Mouse (Mus musculus) spleen, postnatal 36 days (tissue): Measurements from ENCODE around the gene Slc25a10.

Experiments
- DNase-seq, 2 experiments: peaks; one replicate each; pipeline ENCODE4 v3.0.0; 2022; ENCODE audit warnings: low spot score in 2 of 2, mixed read lengths in 1 of 2

Gene Slc25a10

GRCm38 (mm10) chr11:120491317-120492023, at the start of gene Slc25a10:
Gene Slc25a10, plus strand, starts transcription at chr11:120491840.
- DNase-seq: peak; percentile 85 to 89

DNA sequence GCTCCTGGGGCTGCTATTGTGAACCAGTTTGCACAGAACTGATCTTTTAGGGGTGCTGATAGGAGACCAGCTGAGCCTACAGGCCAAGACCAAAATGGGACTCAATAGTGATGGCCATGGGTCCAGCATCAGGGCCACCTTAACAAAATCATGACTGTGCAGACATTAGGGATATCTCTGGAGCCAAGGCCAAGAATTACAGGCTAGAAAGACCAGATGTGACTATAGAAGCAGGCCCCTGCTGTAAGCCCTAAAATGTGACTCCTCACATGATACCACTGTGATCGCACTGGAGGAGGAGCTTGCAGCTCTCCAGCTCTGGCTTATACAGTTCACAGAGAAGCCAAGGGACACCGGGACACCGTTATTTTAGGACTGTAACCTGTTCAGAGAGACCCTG, 49.3 kb upstream of the Slc25a10 start, which contains the start of gene Tspan10:
Gene Tspan10 (plus strand): TSS at position 301 of the 400 bp plus-strand sequence.
- DNase-seq: no peak

DNA sequence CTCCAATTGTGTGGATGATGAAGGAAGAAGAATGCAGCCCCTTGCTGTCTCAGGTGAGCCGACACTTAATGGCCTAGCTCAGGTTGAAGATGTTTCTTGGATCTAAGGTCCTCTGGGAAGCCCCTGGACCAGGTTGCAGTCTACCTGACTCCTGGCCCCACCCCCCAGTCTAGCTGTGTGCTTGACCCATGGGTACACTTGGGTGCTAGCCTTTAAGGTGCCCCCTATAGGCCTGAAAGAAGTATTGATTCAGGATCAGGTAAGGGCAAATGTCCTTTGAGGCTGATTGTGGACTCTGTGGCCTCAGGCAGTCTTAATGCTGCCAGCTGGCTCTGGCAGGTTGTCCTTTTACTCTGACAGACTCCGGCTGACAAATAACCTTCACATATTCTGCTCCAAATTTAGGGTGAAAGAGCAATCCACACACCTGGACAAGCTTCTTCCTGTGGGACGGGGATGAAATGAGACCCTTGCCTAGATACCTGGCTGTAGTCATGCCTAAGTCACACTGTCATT, 48.8 kb upstream of the Slc25a10 start:
- DNase-seq: no peak

DNA sequence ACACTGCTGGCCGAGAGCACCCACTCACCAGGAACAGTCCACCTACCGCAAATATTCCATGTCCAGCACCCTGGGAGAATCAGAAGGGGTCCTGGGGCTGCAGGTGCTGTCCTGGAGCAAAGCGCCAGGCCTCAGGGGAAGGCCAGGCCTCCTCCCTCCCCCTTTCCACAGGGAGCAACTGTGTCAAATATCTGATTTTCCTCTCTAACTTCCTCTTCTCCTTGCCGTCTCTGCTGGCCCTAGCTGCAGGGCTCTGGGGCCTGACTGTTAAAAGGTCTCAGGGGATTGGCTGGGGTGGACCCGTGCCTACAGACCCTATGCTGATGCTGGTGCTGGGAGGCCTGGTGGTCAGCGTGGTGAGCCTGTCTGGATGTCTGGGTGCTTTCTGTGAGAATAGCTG, 47.5 kb upstream of the Slc25a10 start:
- no peak for DNase-seq

DNA sequence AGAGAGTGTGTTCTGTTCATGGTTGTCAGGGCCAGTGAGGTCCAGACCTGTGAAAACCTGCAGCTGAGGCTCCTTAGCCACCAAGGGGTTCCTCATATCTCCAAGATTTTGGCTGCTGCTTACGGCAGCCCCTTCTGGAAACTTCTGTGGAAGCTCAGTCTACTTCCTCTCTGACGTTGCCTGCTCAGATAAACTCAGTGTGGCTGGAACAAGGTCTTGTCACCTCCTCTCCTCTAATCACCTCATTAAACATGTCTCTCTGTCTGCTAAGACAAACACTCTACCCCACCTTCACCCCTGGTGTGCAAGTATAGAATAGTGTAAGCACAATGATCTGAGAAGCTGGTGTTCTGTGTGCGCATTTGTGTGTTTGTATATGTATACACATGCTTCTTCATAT, 46.2 kb upstream of the Slc25a10 start:
- no peak for DNase-seq

GRCm38 (mm10) chr11:120447179-120447578, 44.5 kb upstream of the Slc25a10 start:
- DNase-seq: no peak

DNA sequence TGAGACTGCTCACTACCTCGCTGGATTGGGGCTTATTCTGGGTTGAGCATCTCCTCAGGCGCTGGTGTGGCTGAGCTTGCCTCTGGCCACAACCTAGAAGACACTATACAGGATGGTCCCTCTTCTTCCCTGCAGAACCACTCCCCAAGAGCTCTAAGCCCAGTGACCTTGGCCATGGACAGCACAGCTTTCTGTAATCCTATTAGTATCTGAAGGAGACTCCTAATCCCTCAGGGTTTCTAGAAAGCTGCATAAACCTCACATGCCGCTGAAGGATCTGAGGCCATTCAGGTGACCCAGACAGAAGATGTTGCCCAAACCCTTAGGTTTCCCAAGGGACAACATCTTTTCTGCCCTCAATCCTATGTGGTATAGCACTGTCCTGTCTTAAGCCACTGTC, 39.4 kb upstream of the Slc25a10 start:
- DNase-seq: no peak

DNA sequence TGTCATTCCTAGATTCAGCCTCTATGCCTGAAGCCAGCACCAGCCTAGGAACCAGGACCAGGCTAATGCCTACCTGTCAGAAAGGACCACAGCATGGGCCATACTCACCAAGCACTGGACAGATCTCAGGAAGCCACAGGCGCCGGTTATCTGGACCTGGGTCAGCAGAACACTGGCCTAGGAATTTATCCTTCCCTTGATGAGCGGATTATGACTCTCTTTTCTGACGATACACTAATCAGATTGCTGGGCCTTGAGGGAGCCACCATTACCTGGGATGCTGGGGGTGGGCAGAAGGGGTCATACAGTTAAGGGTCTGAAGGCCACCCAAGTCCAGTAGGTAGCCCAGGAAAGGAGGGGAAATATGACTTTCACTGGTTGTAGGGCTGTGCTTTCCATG, 38.3 kb upstream of the Slc25a10 start, which contains the start of gene Pde6g:
Gene Pde6g (minus strand): TSS at position 195 of the 400 bp plus-strand sequence.
- DNase-seq: no peak

DNA sequence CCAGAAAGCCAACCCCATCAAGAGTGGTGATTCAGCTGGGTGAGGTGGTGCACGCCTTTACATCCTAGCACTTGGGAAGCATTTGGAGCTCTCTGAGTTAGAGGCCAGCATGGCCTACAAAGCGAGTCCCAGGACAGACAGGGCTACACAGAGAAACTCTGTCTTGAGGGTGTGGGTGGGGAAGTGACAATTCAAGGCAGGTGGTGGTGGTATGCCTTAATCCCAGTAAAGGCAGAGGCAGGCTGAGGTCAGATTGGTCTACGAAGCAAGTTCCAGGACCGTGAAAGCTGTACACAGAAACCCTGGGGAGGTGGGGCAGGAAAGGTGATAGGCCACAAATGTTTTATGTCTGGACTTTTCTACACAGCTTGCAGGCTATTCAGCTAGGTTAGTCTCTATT, 36.7 kb upstream of the Slc25a10 start:
- DNase-seq: no peak

GRCm38 (mm10) chr11:120455413-120455812, 36.2 kb upstream of the Slc25a10 start:
- DNase-seq: no peak

DNA sequence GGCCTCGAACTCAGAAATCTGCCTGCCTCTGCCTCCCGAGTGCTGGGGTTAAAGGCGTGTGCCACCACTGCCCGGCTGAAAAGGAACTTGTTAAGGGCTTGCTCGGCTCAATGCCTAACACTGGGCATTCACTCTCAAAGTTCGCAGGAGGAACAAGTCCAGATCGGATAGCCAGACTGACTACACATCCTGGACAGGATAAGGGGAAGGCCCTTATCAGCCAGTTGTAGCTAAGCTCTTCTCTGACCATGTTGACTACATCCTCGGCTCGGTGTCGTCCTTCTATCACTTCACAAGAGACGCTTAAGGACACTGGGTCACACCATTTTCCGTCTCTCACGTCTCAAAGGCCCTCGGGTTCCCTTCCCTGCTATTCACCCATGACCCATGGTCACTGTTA, 34.3 kb upstream of the Slc25a10 start:
- DNase-seq: no peak

DNA sequence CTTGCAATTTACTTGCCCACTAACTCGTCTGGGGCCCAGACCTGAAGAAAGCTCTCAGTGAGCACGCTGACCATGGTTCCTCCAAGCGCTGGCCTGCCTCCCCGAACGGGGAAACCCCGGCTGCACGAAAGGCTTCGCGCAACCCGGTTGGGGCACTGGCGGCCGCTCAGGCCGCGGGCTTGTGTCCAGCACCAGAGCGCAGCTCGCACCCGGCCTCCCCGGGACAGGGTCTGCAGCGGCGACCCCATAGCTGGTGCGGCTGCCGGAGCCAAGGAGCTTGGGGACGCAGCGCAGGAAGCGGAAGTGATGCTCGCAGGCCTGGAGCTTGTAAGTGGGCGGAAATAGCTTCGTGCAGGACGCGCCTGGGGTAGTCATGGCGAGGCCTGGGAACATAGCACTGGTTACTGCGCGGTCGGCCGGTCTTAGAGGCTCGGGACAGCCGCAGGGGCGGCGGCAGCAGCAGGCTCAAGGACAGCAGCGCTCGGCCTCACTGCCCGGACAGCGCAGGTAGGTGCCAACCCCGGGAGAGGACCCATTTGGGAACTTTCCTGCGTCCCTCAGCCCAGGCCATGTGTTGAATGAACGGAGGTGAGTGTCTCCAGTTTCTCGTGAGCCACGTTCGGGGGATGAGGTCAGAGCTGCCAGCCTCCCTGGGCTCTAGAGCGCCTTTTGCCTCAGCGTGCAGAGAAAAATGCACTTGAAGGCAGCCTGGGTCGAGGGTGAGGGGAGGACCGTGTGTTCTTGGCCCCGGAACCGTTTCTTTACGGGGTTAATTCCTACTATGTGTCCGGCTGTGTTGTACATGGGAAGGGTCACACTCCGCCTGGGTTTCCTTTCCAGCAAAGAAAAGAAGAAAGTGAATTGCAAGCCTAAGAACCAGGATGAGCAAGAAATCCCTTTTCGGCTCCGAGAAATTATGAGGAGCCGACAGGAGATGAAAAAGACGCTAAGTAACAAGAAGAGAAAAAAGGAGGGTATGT, 33.6 kb upstream of the Slc25a10 start, which contains the start of the genes Oxld1 and Ccdc137:
Gene Oxld1 (minus strand): TSS at position 297 of the 980 bp plus-strand sequence.
Gene Ccdc137 (plus strand): TSS at position 344 of the 980 bp plus-strand sequence.
- peak; percentile 71 to 76 for DNase-seq

DNA sequence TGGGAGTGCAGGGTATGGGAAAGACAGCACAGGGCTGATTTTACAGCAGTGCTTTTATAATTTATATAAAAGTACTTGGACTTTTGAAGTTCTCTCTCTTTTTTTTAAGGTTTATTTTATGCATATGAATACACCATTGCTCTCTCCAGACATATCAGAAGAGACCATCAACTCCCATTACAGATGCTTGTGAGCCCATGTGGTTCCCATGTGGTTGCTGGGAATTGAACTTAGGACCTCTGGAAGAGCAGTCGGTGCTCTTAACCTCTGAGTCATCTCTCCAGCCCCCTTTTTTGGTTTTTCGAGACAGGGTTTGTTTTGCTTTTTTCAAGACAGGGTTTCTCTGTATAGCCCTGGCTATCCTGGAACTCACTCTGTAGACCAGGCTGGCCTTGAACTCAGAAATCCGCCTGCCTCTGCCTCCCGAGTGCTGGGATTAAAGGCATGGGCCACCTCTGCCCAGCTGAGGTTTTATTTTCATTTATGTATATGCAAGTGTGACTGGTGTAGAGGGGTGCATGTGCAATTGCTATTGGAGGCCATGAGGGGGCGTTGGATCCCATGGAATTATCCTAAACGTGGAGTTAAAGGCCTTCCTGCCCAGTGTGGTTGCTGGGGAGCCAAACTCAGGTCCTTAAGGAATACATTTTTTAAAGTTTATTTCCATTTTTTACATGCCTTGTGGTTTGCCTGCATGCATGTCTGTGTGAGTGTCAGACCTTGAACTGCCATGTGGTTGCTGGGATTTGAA, 32.6 kb upstream of the Slc25a10 start:
- no peak for DNase-seq

DNA sequence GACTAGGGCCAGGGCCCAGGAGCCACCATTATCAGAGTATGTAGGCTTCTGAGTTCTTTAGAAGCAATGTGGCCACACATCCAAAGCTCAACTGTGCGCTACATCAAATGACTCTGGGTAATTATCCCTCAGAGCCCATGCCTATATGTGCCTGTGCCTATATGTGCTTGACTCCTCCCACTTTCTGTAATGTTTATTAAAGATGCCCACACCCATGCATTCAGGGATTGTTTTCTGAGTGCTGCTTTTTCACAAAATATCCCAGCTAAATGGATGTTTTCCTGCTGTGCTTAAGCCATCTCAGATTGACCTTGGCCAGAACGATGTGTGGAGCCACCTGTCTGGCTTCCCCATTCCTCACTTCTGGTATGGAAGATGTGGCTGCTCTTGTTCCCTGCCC, 28.1 kb upstream of the Slc25a10 start:
- no peak for DNase-seq

DNA sequence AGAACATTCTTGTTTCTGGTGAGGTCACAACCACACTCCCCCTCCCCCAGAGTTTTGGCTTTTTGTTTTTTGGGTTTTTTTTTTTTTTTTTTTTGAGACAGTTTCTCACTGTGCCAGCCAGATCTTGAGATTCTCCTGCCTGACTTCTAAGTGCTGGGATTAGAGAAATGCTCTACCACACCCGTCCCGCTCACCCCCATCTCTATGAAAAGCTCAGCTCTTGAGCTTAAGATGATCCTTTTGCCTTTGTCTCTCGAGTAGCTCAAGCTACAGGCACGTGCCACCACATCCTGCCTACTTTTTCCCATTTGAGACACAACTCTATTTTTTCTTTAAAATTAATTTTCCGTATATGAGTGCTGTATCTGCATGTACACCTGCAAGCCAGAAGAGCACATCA, 27.3 kb upstream of the Slc25a10 start:
- DNase-seq: no peak

DNA sequence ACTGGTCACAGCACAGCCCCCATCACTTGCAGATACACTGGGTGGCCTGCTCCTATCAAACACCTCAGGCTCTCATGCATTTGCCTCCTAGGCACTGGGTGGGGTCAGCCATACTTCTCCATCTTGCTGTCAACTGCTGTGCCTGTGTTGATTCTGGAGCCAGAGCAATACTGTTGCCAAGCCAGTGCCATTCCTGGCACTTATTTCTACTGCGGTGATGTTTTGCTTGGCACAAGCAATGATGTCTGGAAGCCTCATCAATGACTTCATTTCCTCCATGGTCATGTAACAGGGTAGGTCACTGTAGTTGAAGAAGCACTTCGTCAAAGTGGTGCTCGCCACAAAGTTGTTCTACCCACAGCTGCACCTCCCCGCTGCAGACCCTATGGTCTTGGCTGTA, 26.1 kb upstream of the Slc25a10 start:
- DNase-seq: no peak

DNA sequence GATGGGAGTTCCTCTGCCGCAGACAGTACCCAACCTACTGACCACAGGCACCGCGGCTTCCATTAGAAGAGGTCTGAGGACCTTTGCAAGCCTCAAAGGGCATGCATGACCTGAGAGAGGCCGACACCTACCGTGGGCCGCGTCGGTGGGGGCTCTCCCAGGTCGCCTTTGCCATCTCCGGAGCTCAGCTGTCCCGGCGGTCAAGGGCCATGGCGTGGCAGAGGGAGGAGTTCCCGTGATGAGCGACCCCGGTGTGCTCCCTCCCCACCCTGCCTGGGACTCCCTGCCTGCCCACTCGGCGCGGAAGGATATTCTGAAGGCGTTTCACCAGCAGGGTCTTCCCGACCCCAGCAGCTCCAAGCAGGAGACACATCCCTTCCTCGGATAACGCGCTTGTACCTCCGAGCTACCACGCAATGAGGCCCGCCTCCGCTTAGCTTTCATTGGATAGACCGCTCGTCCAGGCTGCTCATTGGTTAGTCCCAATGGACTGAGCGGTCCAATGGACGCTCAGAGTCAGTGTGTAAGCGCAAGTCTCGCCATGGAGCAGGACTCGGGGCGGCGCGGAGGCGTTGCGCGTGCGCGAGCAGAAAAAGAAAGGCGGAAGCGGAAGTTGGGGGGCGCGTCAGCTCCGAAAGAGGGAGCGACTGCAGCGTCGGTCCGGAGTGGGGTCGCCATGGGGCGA, 24.4 kb upstream of the Slc25a10 start, which contains the start of gene Arl16:
Gene Arl16 (minus strand): TSS at position 557 of the 685 bp plus-strand sequence.
- peak; percentile 95 for DNase-seq

- DNase-seq: no peak
These were observed 23.9 kb upstream of the Slc25a10 start for GRCm38 (mm10) chr11:120467736-120468092.

GRCm38 (mm10) chr11:120472052-120472451, 19.6 kb upstream of the Slc25a10 start:
- DNase-seq: no peak

DNA sequence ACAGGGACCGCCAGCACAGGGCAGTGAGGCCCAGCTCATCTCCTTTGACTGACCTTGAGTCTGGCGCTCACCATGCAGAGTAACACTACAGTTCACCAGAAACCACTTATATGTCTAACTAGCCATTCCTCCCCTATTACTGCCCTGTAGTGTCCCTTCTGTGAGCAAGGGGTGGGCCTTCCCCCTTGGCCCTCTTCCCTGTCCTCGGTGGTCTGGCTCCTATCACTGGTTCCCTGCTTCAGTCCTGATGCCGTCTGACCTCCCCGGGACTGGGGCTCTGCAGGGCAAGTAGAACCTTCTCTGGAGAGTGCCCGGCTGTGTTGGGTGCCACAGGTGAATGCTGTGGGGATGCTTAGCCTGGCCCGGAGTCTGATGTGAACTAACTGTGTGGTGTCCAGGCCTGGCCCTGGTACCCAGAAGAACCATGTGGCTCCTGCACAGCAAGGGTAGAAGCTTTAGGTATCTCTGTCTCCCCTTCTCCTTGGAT, 8.1 kb upstream of the Slc25a10 start:
- no peak for DNase-seq
